Mouse (Mus musculus) liver, postnatal 0 days (tissue): Measurements from ENCODE around the gene Nrg4.

Experiments used
- CTCF ChIP-seq: sonication (generic); IDR thresholded peaks from 2 replicates; pipeline ENCODE4 v1.5.1; 2016; ENCODE audit warnings: antibody characterized with exemption, low read depth
- EP300 ChIP-seq: IDR thresholded peaks from 2 replicates; pipeline ENCODE4 v1.6.1; 2016; ENCODE audit warnings: antibody characterized with exemption, low read depth, mild to moderate bottlenecking

DNA sequence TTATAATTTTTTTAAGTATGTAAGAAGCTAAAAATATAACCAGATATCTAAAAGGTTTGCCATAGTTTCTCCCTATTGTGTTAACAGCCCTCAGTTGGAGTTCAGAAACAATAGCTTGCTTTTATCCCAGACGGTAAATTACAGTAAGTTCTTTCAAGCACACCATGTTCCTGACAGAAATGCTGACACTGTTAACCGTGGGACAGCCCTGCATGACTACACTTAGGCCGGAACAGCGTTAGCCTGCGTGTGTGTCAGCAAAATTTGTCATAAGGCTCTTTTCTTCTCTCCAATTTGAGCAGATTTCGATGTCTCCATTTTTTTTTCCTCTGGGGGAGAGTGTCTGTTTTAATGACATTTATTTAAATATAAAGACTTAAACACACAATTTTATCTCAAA, 66.9 kb downstream of the Nrg4 start:
- TF ChIP-seq CTCF (no peak), EP300 (peak; percentile 79)
